Mouse (Mus musculus) T-helper 2 cell (primary cell): Measurements from ENCODE around the gene Tnfsf4.

Experiments used
- in situ Hi-C: fragments of 300-600 bp; cut with MboI, MseI; formaldehyde crosslinking; loops from one replicate; pipeline ENCODE4 v1.15.1; 2025; ENCODE audit warnings: high pct_unique_total_duplicates

The Tnfsf4 gene

DNA sequence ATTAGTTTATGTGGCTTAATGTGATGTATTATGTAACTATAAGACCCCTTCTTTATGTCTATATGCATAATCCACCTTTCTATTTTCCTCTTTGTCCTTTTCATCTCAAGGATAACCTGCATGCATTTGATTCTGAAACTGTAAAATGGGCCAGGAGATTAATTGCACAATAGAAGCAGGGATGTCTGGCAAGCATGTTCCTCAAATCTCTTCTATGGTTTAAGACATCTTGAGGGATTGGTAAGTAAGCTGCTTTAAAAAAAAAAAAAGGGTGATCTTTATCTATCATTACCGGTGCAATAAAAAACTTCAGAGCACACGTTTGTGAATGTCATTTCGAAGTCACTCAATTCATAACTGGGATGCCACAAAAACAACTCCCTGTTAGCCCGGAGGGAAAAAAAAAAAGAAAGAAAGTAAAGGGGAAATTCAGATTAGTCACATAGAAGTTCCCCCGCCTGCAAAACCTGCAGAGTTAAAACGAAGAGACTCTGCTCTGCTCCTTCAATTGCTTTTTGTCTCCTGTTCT, at the start of gene Tnfsf4:
Gene Tnfsf4 (plus strand): TSS at position 479 of the 529 bp plus-strand sequence.
- in situ Hi-C loops: no loop called here

DNA sequence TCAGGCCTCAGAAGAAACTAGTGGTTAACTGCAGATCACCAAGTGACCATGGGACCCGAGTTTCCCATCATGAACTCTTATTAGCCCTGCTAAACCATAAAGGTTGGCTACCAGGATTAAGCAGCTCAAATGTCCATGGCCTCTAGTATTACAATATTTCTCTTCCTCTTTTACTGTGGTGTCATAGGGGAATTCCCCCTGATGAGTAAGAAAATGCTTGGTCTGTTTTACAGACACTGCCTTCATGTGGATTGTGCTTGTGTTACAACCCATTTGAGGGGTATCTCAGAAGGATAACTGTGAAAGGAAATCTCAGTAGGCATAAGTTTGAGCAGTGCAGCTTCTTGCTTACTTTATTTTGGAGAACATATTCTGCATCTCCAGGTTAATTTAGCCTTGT, 44.2 kb upstream of the Tnfsf4 start:
- in situ Hi-C loops: no loop called here

DNA sequence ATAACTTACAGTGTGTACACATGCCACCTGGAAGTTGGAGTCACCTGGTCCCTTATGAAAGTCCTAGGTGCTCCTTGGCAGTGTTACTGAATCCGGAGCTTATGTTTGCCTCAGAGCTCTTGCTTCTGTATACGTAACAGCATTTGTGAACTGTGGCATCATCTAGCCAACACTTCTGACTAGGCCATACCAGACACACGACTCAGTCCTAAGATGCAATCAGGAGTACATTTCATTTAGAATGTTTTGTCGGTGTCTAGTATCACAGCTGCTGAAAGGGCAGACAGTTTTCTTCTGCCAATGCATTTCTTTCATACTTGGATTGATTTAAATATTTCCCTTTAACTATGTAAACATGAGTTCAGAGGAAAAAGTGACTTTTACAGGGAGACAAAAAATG, 30.2 kb upstream of the Tnfsf4 start:
- in situ Hi-C loops: no loop called here

DNA sequence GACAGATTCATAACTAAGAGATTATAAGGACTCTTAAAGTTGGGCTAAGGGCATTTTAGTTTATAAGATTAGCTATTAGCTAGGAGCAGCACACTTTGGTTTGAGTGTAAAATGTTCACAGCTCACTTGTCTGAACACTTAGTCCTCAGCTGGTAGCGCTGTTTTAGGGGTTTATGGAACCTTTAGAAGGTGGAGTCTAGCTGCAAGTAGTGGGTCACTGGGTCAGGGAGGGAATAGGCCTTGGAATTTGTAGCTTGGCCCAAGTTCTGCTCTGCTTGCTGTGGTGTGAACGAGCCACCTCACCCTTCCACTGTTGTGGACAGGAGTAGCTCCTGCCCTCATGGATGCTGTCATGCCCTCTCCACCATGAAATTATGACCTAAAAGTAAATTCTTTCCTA, 23.3 kb upstream of the Tnfsf4 start:
- in situ Hi-C loops: no loop called here

DNA sequence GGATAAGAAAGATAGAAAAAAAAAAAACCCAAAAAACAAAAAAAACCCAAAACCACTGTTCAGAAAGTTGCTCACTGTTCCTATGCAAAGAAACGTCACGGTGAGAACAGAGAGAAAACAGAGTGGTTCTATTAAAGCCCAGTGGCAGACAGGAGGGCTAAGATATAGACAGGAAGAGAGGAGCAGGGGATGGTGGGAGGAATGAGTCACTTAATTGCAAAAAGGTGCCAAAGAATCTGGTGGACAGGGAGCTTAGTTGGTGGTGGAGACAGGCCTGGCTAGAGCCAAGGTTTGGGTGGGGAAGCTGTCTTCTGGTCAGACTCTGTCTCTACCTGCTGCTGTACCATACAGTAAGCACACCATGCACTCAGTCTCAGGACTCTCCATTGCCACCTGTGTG, 19.3 kb upstream of the Tnfsf4 start:
- in situ Hi-C loops: no loop called here

DNA sequence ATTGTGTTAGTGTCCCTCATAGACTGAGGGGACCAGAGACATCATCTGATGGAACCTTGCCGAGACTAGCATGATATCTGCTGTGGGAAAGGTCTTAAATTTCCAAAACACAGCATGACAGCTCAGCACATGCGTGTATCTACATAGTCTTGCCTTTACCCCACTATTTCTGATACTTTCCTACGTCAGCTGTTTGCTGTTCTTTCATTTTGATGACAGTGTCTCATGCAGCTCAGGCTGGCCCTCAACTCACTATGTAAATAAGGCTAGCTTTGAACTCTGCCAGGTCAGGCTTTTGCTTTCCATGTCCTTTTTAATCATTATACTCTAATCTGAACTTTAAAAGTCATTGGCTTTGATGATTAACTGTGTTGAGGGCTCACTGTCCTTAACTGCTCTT, 16.6 kb upstream of the Tnfsf4 start:
- in situ Hi-C loops: no loop called here

DNA sequence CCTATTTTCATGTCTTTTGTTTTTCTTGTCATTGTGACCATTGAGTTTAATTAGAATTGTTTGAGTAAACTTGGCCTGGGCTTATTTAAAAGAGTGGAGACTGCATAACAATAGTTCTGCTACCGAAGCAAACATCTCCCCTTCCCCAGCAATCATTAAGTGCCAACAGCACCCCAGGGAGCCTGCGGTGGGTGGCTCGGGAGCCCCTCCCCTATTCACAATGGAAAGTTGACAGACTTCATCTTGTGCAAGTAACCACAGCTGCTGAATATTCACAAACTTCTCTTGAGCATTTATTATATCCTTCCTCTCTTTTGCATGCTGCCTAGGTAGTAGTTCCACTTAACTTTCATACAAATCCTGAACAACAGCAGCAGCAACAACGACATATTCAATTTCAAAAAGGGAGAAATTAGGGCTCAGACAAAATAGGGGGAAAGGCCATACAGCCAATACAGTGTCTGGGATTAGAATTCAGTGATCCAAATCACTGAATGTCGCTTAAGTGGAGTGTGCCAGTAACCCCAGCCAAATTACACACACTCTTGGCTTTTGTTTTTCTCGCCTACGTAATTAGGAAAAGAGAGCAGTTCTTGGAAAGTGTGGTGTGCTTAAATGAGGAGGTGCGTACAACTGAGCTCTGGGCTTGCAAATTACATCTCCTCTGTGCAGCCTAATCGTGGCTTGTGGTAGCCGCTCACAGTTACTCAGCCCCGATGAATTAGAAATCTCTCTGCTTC, 15.4 kb upstream of the Tnfsf4 start:
- in situ Hi-C loops: no loop called here

DNA sequence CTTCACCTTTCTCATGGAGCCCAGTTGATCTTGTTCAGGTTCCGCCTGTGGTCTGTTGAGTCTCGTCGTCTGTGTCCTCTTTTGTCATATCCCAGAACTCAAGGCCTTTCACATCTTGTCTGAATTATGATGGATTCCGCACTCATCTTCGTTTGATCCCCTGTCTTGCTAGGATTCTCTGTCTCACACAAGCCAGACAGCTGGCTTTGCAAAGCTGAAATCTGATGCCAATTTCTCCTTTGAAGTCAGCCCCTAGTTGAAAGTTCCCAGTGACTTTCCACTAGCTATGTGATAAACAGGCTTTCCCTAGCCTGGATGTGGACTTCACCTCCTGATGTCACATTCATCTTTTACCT, 14.8 kb upstream of the Tnfsf4 start:
- in situ Hi-C loops: no loop called here

DNA sequence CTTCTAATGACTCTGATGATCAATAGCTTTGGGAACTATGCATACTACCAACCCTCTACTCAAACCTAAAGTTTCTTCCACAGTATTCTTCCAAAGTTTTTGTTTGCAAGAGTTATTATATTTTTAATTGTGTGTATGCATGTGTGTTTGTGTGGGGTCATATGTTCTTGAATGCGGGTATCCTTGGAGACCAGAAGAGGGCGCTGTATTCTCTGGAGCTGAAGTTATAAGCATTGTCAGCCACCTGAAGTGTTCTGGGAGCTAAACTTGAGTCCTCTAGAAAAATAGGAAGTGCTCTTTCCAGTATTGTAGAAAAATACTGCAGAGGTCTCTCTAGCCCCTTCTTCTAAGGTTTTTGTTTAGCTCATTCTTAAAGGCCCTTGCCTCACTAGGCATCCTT, 5.1 kb upstream of the Tnfsf4 start:
- in situ Hi-C loops: no loop called here

DNA sequence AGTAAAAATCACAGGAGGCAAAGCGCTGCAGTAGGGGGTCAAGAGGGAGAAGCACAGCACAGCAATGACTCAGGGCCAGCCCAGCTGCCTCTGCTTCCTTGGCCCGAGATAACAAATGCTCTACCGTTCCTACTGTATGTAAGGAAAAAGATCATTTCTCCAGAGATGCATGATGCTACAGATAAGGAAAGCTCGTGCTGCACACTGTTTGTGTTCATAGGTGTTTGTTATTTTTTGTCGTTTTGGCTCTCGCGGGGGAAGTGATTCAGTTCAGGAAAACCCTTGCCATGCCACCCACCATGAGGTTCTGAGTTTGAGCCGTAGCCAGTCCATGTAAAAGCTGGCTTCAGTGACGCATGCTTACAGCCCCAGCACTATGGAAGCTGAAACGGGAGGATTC, 2.3 kb upstream of the Tnfsf4 start:
- in situ Hi-C loops: no loop called here

DNA sequence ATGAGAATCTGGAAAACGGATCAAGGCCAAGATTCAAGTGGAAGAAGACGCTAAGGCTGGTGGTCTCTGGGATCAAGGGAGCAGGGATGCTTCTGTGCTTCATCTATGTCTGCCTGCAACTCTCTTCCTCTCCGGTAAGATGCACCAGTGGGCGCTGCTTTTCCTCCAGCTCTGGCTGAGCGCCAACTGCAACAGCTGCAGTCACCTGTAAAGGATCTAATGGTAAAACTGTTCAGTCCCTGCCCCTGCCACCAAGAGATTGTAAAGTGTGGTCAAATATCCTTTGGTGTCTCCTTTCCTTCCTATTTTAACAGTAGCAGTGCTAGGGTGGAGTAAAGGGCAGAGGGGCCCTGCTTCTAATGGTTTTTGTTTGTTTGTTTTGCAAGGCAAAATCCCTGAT, 401 bp downstream of the Tnfsf4 start:
- in situ Hi-C loops: no loop called here

DNA sequence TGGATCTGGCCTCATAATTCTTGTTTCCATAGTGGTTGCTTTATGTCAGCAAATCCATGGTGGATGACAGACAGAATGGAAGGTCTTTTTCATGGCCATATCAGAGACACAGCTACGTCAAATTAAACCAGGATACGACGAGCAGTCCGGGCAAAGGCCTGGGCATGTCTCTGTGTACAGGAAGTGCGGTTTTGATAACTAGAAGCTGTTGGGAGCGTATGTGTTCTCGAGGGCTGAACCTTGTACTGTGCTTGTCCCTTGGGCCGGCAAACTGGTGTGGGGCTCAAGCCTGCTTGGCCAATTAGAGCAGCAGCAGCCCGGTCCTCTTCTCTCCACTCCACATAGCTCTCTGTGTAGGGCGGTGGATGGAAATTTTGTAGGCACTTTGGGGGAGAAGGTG, 1.1 kb downstream of the Tnfsf4 start:
- in situ Hi-C loops: no loop called here

DNA sequence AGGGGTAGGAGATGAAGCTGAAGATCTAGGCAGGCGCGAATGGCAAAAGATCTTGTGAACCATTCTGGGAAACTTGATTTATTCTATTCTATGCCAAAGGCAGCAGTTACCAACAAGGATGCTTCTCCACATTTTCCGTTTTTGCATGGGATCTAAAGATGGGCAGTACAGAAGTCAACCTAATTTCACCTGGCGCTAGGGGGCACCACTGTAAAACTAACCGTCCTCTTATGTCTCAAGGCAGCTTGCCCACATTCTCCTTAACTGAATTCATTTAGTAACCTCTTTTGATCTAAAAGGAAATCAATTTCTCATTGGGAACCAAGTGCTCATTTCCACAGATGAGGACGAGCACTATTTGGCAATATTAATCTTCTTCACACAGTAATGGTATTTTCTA, 4.9 kb downstream of the Tnfsf4 start:
- in situ Hi-C loops: no loop called here

DNA sequence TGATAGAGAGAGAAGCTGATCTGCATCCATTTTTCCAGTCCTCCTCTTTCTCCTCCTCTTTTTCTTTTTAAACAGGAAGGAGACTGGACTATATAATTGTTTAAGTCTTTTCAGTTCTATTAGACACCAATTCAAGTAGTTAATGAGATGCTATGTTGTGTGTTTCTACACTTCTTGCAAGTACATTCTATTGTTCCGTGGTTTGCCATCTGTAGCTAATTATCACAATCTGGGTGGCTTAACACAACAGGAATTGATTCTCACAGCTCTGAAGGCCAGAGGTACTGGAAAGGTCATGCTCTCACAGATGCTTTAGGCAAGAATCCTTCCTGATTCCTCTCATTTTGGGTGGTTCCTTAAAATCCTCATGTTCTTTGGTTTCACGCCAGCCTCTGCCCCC, 7.9 kb downstream of the Tnfsf4 start:
- in situ Hi-C loops: no loop called here

DNA sequence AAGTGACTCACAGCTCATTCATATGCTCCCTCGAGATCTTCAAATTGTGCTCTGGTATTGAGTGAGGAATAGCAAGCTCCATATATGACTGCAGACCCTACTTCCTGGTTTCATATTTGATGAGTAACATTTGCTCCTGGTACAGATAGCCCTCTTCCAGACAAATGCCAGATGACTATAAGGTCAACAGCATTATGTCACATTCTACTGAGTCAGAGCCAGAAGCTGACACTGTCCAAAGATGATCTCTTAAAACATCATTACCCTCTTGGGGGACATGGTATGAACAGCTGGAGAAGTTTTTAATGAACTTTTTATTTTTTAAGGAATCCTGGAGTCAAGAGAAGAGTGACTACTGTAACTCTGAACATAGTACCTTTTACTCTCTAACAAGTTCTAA, 11.3 kb downstream of the Tnfsf4 start:
- in situ Hi-C loops: no loop called here

DNA sequence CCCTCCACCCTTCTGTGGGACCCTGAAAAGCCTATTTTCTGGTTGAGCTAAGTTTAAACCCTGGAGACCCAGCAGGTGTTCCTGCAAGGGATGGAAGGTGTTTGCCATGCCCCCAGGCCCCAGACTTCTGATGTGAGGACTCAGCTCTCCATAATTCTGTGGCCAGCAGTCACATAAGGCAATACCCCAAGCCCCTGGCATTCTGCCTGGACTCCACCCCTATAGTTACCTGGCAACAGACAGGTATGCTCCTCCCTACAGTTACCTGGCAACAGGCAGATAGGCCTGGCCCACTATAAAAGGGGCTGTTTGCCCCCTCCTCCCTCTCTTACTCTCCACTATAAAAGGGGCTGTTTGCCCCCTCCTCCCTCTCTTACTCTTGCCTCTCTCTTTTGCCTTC, 24.7 kb downstream of the Tnfsf4 start:
- in situ Hi-C loops: no loop called here

DNA sequence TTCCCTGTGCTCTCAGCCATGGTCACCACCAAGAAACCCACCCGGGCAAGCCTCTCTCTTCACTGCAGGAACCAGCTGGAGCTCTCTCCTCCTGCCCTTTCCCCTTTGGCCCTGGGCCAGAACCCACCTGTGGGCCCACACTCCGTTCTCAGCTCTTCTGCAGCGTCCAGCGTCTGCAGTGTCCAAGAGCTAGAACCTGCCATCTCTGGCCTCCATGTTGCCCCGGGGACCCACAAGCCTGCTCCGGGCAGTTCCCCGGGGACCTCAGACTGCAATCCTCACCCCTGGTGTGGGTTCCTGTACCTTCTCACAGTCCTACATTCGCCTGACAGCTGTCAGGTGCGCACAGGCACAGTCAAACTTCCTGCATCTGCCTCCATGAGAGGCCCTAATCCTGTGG, 25.4 kb downstream of the Tnfsf4 start:
- in situ Hi-C loops: no loop called here

DNA sequence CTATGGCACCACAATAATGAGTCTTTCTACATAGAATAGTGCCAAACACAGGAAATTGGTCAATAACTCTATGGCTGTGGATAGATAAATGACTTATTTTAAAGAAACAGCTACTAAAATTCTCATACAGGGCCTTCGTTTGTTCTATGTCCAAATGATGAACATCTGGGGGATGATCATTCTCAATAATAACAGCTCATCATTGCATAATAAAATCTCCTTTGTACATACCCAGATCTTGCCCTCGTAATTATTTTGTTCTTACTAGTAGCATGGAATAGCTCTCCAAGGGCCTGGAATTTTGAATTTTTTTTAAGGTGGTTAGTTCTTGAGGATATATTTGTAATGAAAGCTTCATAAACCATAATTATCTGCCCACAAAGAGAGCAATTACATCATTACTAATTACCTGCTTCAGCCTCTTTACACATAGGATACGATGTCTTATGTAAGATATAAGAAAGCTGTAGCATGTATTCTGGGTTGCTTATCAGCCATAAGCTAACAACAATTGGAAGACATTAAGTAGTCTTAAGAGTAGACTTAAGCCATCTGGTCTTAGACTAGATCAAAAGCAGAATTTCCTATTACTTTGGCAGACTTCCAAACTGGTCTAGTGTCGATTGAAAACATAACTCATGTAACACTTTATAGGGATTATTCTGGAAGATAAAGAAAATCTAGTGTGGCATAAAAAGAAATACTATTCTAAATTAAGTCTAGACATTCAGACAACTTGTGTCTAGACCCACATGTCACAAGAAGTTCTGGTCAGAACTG, 31.3 kb downstream of the Tnfsf4 start:
- in situ Hi-C loops: no loop called here

DNA sequence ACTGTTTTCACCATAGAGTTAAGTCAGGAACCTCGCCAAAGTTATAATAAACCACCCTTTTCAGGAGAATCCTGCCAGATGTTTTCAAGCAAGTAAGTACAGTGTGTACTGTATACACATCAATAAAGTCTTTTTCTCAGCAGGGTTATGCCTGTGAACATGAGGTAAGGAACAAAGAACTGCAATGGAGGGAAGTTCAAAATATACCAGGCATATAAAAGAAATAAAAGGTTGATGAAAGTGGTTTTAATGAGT, 31.8 kb downstream of the Tnfsf4 start:
- in situ Hi-C loops: no loop called here

DNA sequence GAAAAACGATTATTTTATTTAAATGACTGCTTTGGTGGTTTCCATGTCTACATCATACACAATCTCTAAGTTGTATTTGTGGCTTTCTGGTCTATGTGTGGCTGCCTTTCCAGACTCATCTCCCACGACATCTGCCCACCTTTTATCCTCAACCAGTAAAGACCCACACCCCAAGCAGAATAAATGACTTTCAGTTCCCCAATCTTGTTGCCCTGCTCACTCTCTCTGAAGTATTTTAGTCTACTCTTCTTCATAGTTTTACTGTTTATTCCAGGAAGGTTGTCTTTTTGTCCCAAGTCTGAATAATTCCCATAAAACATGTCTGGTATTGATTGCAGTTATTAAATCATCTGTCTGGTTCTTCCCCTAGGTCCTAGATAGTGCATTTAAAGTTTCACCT, 40.6 kb downstream of the Tnfsf4 start:
- in situ Hi-C loops: no loop called here

DNA sequence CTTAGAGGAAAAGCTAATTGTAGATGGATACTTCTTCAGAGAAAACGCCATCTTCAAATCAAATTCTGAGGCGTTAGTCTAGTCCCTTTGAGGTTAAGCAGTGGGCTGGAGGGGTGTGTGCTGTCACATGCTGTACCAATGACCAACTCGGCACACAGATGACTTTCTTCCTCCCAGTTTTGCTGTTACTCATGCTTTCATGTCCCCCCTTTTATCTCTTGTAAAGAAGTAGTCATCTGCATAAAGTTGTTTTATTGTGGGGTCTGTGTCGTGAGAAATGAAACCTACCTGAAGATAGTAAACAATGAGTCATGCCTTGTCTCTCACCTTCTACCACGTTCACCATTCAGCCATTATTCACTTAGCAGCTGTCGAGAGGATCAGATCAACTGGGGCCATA, 41.3 kb downstream of the Tnfsf4 start:
- in situ Hi-C loops: no loop called here

DNA sequence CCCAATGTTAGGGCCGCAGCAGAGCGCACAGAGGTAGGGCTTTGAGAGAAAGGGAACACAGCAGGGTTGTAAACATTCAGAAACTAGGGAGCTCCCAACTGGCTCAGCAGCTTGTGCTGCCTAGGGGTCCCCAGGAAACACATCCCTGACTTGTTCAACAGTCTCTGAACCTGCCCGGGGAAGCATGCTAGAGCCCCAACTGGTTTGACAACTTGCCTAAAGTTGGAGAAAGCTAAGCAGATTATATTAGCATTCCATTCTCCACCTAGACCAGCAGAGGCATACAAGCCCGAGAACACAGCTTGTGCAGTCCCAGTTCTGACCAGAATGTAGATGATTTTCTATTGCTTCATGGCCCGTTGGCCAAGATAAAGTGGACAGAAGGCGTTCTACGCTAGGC, 49.6 kb downstream of the Tnfsf4 start:
- in situ Hi-C loops: no loop called here

DNA sequence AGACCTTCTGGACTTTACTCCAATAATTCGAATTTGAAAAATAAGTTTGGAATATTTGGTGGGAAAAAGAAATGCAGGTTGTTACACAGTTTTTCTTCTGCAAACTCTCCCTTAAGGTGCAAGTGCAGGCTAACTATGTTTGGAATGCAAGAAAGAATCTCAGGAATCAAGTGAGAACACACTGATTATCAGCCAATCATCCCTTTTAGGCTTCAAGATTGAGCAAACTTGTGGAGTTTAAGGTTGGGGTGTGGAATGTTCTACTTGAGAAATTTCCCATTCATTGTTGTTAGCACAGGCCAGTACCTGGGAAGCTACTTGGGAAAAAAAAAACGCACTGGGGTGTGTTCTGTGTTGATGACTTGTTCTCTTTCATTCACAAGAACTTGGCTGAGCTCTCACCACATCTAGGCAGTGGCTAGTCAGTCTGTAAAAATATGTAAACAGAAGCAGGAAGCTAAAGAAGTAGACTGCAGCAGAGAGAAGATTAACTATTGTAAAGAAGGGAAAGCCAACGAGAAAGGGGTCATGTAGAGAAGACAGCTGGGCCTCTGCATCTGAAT, 56.6 kb downstream of the Tnfsf4 start:
- in situ Hi-C loops: no loop called here
